8 mouse cellular contexts compared by ENCODE assay signal in genomic region chr6:90702837-90703735, GRCm38 (mm10).
DNase-seq lines count a peak whose midpoint lies in the region; ATAC-seq and TF ChIP-seq lines count a peak whose summit lies in the region.

No protein-coding gene starts in this region.

- ATAC-seq in heart, embryonic 13.5 days (ENCODE audit: extremely low read depth, insufficient number of reproducible peaks, low FRiP score, low TSS enrichment): no peak
- peak; percentile 34 for ATAC-seq in forebrain, embryonic 15.5 days (replicated peaks)
- ATAC-seq in liver, postnatal 0 days: no peak

- no peak for TF ChIP-seq CTCF in liver, postnatal 0 days (IDR thresholded peaks at IDR 0.05; ENCODE audit: low read depth)

- intact Hi-C loops in heart, postnatal 25 days (cut with DNase I): no loop called here

- H3K4me1 ChIP-seq in heart, embryonic 13.5 days: peaks cover 100% of the 10 kb centered on the region
- H3K4me1 ChIP-seq in forebrain, embryonic 15.5 days: peaks cover 57% of the 10 kb centered on the region
- H3K4me1 ChIP-seq in liver, postnatal 0 days (ENCODE audit: insufficient read depth): peaks cover 76% of the 10 kb centered on the region

- no peaks in the 10 kb centered on the region for H3K27me3 ChIP-seq in heart, embryonic 13.5 days (replicated peaks)
- H3K27me3 ChIP-seq in forebrain, embryonic 15.5 days: no peaks in the 10 kb centered on the region
- H3K27me3 ChIP-seq in liver, postnatal 0 days (ENCODE audit: insufficient read depth, low read length): no peaks in the 10 kb centered on the region

- H3K9me3 ChIP-seq in heart, embryonic 13.5 days: no peaks in the 10 kb centered on the region
- no peaks in the 10 kb centered on the region for H3K9me3 ChIP-seq in forebrain, embryonic 15.5 days
- no peaks in the 10 kb centered on the region for H3K9me3 ChIP-seq in liver, postnatal 0 days (ENCODE audit: low read length)

- H3K27ac ChIP-seq in heart, embryonic 13.5 days (replicated peaks): peak overlapping the region; percentile 97
- H3K27ac ChIP-seq in forebrain, embryonic 15.5 days (replicated peaks): peak overlapping the region; percentile 64
- H3K27ac ChIP-seq in liver, postnatal 0 days (ENCODE audit: low read depth): peak overlapping the region; percentile 64; the same call in 1 of the 2 replicates

- WGBS in heart, embryonic 13.5 days: 16% methylated on average over 4 of the region's 4 CpGs
- WGBS in forebrain, embryonic 15.5 days: 25% methylated on average over 4 of the region's 4 CpGs
- WGBS in liver, postnatal 0 days (ENCODE audit: insufficient replicate concordance): 43% methylated on average over 4 of the region's 4 CpGs

- H3K4me2 ChIP-seq in heart, embryonic 13.5 days: peak overlapping the region; percentile 34
- H3K4me2 ChIP-seq in forebrain, embryonic 15.5 days (replicated peaks): no peak overlapping the region
- H3K4me2 ChIP-seq in liver, postnatal 0 days (ENCODE audit: low read depth, low read length): no peak overlapping the region

- H3K36me3 ChIP-seq in heart, embryonic 13.5 days: no peaks in the 10 kb centered on the region
- no peaks in the 10 kb centered on the region for H3K36me3 ChIP-seq in forebrain, embryonic 15.5 days
- H3K36me3 ChIP-seq in liver, postnatal 0 days (replicated peaks; ENCODE audit: insufficient read depth, low read length): no peaks in the 10 kb centered on the region

- H3K4me3 ChIP-seq in heart, embryonic 13.5 days: no peak overlapping the region
- H3K4me3 ChIP-seq in forebrain, embryonic 15.5 days: no peak overlapping the region
- H3K4me3 ChIP-seq in liver, postnatal 0 days (ENCODE audit: low read depth, low read length): no peak overlapping the region

- TF ChIP-seq EP300 in liver, postnatal 0 days (IDR thresholded peaks at IDR 0.05; ENCODE audit: low read depth): no peak

- H3K9ac ChIP-seq in heart, embryonic 13.5 days: peak overlapping the region; percentile 72
- no peak overlapping the region for H3K9ac ChIP-seq in forebrain, embryonic 15.5 days (replicated peaks)
- H3K9ac ChIP-seq in liver, postnatal 0 days (replicated peaks): peak overlapping the region; percentile 44

- DNase-seq in heart, postnatal 25 days (ENCODE audit: low spot score): no peak
- DNase-seq in adipocyte (ENCODE audit: low spot score): peak; percentile 46
- DNase-seq in liver, postnatal 0 days: no peak
- no peak for DNase-seq in adrenal gland, postnatal 10 days
- no peak for DNase-seq in frontal cortex, postnatal 10 days (ENCODE audit: low spot score in 2 of 2)
- no peak for DNase-seq in left cerebral cortex, adult 18-20 months (ENCODE audit: low spot score in 2 of 2)
